Mouse (Mus musculus) kidney, postnatal 25 days (tissue): Measurements from ENCODE around the gene Hcn3.

Experiments
- DNase-seq, 2 experiments: peaks; one replicate each; pipeline ENCODE4 v3.0.0; 2021; ENCODE audit warnings: mixed read lengths in 2 of 2

Gene Hcn3

DNA sequence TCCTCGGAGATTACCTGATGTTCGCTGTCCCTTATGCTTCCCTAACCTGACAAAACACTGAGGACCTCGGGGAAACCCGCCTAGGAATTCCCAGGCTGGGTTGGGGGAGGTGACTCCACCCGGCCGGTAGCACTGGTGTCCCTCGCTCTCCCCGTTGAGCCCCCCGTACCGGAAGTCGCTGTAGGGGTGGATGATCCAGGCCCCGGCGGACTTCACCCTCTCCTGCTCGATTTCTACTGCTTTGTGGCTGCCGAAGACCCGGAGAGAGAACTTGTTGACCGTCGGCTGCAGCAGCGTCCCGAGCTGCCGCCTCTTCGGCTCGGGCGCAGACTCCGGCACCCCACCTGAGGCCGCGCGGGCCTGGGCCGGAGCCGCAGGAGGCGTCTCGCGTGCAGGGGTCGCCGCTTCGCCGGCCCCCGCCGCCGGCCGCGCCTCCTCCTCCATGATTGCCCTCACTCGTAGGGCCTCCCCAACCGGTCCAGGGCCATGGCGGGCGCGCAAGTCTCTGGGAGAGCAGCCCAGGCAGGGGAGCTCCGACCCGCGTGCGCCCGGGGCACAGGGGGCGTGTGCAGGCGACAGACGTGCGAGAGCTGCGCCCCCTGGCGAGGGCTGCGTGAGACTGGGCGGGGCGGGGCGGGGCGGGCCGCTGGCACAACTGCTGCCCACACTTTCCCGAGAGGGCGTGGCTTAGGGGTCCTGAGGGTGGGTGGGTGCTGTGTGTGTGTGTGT, at the start of gene Hcn3:
Gene Hcn3 (minus strand): TSS at position 581 of the 729 bp plus-strand sequence.
- peak; percentile 64 to 79 for DNase-seq

DNA sequence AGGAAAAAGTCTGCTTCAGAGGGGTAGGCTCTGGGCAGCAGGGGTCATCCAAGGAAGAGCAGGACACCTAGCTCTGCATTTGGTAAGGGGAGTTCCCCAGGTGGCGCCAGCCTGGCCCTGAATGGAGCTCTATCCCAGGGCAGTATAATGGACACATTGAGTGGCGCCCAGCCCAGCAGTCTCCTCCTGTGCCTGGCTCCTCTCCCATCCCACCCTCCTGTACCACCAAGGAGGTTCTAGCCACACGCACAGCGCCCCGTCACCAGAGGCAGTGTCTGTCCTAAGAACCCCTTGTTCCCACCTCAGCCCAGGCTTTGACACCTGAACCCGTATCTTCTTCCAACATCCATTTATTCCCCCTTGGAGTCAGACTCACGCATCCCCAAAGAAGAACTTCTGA, 49.7 kb upstream of the Hcn3 start:
- peak in 1 of 2 experiments; percentile 32 for DNase-seq

DNA sequence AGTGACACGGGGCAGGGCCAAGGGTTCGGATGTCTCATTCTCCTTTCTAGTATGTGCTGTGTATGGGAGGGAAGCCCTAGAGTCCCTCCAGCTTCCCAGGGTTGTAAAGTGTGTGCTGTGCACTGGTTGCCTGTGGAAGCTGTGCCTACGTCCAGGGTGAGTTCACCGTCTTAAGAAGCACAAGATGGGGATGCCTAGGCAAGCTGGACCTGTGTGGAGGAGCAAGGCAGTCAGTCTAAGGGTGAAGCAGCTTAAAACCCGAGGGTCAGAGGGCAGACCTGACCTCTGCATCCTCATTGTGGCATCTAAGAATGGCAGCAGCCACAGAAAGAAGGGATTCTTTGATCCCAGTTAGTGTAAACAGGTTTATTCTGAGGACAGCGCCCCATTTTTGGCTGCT, 48.7 kb upstream of the Hcn3 start:
- no peak for DNase-seq

DNA sequence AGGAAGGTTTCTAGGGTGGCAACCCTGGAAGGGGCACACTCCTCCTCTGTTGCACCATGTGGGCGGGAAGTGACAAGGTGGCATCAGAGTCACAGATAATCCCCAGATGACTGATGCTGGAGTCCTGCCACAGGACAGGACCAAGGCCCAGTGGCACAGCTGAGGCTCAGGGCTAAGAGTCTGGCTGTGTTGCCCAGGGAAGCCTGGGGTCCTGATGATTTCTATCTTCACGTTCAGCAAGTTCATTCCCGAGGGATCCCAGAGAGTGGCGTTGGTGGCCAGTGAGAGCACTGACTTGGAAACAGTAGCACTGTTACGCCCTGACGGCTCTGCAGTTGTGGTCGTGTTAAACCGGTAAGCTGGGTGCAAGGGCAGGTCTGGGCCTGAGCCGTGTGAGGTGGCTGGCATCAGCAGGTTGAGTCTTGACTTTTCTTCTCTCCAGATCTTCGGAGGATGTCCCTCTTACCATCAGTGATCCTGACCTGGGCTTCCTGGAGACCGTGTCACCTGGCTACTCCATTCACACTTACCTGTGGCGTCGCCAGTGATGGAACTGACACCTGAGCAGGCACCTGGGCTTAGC, 48.2 kb upstream of the Hcn3 start:
- peak in 1 of 2 experiments; percentile 33 for DNase-seq

DNA sequence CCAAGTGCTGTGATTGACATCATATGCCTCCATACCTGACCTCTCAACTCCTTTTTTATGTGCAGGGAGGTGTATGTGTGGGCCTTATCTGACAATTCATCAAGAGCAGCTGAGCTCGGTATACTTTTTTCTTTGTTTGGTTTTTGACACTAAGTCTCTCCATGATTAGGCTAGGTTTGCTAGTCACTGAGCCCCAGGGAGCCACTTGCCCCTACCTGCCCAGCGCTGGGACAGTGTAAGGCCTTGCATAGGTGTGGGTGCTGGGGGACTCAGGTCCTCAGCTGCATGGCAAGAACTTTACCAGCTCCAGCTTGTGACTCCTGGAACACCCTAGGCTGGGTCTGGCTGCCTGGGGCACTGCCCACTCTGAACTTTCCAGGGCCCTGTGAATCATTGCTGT, 46.7 kb upstream of the Hcn3 start:
- no peak for DNase-seq

DNA sequence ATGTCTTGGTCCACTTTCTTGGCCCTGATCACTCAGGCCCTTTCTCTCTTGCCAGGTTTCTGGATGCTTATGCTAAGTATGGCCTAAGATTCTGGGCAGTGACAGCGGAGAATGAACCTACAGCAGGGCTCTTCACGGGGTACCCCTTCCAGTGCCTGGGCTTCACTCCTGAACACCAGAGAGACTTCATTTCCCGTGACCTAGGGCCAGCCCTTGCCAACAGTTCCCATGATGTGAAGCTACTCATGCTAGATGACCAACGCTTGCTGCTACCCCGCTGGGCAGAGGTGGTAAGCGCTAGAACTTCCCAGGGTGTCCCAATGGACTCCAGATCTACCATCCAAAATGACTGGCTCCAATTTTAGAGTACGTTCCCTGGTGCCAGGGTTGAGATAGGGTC, 46.1 kb upstream of the Hcn3 start:
- DNase-seq = no peak

DNA sequence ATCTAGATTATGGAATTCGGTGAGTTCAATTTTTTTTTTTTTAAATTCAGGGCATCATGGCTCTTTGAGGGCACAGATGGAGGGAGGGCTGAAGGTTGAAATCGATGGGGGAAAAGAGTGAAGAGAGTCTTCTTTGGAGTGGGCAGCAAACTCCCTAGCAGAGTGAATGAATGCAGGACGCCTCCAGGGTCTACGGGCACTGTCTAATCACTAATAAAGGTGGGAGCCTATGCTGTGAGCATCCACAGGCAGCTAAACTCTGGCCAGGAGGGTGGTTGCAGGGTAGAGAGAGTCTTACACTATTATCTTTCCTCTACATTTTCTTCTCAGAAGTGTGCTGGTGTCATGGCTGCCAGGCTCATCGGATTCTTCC, 43.1 kb upstream of the Hcn3 start:
- no peak for DNase-seq

DNA sequence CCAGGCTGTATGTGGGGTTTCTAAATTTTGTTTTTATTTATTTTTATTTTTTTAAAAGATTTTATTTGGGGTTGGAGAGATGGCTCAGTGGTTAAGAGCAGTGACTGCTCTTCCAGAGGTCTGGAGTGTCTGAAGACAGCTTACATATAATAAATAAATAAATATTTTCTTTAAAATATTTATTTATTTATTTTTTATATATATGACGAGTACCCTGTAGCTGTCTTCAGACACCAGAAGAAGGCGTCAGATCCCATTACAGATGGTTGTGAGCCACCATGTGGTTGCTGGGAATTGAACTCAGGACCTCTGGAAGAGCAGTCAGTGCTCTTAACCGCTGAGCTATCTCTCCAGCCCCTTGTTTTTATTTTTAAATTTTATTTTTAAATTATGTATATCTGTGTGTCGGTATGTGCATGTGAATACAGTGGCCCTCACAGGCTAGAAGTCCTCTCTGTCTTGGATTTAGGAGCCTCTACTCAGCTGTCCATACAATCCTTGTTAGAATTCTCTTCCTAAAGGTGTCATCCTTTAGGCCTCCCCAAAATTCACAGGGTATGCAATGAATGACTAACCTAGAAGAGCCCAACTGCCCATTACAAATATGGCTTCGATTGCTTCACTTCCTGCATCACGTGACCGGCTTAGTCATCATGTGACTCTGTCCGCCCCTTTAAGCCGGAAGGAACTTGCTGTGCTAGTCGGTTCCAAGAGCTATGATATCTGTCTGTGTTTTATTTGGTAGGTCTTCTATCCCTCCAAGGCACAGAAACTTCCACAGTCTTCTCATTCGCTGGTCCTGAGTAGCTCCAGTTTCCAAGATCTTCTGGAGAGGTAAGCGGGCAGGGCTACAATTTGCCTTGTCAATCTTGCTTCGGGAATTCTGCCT, 42.5 kb upstream of the Hcn3 start, which contains the start of gene Gba:
Gene Gba (plus strand): TSS at position 676 of the 889 bp plus-strand sequence.
- peak; percentile 86 to 90 for DNase-seq

DNA sequence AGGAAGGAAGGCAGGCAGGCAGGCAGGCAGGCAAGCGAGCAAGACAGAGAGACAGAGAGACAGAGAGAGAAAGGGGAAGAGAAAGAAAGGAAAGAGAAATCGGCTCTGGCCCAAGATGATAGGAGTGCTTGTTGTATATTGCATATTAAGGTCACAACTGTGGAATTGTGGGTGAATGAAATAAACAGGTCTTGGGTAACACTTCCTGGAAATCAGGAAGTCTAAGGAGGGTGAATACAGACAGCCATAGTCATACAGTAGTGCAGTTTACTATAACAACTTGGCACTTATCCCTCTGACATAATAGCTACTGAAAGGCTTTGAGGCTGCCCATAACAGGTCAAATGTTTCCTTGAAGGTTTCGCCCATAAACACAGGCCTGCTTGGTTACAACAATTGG, 39.8 kb upstream of the Hcn3 start:
- no peak for DNase-seq

DNA sequence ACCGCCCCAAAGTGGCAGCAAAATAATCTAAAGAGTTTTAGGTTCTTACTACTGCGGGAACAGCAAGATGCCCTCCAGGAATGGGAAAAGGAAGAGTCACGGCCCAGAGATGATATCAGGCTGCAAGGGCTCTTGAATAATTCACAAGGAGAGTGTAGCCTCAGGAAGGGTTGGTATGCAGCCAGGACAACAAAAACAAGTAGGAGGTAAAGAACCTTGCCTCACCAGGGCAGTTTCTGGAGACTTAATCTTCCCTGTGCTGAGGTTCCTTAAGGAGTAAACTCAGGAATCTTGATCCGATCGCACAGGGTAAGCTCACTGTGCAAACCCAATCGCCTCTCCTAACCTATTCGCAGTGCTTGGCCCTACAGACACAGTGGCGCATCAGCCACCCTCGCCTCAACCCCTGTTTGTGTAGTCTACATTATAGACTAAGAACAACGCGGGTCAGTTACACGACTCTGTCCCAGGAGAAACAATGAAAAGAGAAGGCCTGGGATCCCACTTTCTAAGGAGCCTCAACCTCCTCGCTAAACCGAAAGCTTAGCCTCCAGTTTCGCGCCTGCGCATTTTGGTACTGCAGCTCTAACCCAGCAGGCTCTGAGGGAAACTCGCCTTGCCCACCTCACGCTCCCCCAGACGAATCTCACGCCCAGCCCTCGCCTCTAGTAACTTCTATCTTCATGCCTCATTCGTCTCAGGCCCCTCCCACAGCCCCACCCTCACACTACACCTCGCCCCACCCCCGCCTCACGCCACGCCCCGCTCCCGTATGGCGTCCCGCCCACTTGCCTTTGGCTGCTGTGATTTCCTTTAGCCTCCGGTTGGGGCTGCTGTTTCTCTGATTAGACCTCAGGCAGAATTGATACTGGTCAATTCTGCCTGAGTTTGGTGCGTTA, 36.2 kb upstream of the Hcn3 start:
- DNase-seq = peak; percentile 93 to 94

DNA sequence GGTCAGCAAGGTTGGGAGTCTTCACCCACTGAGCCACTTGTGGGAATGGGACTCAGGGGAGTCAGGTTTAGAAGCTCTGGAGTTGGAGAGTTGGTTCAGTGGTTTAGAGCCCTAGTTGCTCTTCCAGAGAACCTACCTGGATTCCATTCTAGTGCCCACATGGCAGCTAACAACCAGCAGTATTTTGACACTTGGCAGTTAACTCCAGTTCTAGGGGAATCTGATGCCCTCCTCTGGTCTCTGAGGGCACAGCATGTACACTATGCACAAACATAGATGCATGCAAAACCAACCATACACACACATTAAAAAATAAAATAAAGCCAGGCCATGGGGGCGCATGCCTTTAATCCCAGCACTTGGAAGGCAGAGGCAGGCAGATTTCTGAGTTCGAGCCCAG, 33.9 kb upstream of the Hcn3 start:
- DNase-seq = peak in 1 of 2 experiments; percentile 49

DNA sequence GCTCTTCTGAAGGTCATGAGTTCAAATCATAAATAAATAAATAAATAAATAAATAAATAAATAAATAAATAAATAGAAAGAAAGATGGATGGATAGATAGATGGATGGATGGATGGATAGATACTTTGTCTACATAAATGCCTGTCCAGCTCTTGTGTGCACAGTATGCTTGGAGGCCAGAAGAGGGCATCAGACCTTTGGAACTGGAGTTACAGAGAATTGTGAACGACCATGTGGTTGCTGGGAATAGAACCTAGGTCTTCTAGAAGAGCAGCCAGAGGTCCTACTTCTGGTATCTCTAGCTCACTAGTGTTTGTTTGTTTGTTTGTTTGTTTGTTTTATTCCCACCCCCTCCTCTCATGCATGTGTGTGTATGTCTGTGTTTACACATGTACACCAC, 33.4 kb upstream of the Hcn3 start:
- no peak for DNase-seq

DNA sequence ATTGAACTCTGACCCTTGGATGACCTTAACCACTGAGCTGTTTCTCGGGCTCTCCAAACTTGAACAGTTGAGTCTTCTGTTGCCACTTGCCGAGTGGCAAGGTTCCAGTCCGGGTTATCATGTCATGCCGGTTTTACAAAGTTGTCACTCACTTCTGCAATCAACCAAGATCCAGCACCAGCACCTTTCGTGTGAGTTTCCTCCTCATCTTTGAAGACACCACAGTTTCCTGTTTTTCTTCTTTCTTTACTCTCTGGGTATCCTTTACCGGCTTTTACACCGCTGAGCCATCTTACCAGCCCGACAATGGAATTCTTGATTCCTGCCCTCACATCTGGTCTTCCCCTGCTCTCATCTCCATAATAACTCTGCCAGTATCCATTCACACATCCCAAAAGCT, 30.4 kb upstream of the Hcn3 start:
- DNase-seq = no peak

DNA sequence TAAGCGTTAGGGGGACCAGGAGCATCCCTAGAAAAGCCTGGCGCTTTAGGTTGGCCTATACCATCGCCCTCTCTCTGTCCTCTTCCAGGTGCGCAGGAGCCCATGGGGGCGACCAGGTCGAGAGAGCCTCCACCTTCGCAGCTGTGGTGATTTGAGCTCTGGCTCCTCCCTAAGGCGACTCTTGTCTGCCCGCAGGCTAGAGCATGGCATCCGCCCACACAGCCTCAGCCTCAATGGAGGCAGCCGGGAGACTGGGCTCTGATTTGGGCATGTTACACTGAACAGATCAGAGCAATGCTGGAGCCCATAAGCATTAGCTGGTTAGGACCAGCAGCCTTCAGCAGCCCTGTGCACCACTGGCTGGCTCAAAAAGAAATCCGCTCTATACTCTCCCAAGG, 28.5 kb upstream of the Hcn3 start:
- DNase-seq = no peak

DNA sequence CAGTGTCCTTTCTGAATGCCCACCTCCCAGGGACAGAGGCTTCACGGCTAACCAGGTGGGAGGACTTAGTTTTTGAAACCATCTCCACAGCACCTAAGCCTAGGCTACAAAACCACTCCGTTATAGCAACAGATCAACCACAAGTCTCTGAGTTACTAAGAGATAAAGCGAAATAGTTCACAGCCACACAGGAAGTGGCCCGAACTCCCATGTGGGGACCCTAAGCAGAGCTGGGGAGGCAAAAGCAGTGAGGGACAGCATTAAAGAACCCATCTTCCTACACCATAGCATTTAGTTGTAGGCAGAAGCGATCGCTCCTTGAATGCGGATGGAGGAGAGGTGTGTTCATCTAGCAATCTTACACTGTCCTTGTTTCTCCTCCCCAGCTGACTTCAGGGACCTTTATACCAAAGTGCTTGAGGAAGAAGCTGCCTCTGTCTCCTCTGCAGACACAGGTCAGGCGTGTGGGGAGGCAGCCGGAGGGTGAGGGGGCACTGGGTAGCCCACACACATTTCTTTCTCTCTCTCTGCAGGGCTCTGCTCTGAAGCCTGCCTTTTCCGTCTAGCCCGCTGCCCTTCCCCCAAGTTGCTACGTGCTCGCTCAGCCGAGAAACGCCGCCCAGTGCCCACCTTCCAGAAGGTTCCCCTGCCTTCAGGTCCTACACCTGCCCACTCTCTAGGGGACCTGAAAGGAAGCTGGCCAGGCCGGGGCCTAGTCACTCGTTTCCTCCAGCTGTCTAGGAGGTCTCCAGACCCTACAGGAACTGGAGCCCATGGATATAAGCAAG, 27.9 kb upstream of the Hcn3 start:
- no peak for DNase-seq

DNA sequence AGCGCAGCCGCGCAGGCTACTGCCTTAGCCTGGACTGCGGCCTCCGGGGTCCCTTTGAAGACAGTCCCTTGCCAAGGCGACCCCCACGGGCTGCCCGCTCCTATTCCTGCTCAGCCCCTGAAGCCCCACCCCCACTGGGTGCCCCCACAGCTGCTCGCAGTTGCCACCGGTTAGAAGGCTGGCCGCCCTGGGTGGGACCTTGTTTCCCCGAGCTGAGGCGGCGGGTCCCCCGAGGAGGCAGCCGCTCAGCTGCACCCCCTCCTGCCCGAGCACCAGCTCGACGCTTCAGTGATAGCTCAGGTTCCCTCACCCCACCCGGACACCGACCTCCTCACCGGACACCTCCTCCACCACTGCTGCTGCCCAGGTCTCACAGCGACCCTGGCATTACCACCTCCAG, 27.2 kb upstream of the Hcn3 start:
- DNase-seq = no peak

DNA sequence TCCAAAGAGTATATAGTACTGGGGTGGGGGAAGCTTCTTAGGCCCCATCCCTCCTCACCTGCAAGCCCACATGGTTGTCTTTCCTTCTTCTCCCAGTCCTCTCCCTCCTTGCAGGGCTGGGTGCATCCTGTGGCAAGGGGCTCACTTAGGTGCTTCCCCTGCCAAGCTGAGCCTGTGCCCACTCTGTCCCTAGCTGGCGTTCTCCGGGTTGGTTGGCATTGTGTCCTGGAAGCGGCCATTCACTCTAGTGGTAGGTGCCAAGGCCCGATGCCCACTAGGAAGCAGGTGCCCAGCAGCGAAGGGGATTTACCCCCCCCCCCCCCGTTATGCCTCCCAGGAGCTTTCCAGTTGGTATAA, 23.9 kb upstream of the Hcn3 start:
- no peak for DNase-seq

DNA sequence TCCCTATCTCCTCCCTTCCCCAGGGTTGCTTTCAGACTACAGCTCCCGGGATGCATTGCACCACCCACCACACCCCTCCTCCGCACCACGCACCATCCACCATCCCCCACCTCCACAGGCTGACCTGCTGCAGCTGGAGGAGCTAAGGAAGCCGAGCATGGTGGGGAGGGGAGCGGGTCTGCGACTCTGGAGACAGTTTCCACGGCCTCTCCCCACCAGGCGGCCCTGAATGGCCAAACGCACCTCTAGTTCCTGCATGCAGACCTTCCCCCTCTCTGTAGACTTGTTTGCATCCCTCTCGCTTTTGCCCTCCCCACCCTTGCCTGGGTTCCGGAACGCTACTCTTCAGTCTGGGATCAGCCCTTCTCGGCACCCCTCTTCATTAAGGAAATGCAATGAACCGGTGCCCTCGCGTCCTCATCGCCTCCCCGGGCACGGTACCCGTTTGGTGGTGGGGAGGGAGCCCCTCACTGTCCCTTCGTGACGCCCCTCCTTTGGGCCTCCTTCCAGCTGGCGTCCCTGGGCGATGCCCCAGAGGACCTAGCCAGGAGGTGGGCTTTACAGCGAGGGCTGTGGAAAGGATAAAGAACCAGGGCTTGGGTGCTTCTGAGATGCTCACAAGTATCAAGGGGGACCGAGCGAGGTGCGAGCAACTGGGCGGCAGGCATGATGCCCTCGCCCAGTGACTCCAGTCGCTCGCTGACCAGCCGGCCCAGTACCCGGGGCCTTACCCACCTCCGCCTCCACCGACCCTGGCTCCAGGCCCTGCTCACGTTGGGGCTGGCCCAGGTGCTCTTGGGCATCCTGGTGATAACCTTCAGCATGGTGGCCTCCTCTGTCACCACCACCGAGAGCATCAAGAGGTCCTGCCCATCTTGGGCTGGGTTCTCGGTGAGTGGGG, 23.3 kb upstream of the Hcn3 start, which contains the start of gene Fam189b:
Gene Fam189b (plus strand): TSS at position 86 of the 901 bp plus-strand sequence.
- DNase-seq = peak; percentile 82 to 90

DNA sequence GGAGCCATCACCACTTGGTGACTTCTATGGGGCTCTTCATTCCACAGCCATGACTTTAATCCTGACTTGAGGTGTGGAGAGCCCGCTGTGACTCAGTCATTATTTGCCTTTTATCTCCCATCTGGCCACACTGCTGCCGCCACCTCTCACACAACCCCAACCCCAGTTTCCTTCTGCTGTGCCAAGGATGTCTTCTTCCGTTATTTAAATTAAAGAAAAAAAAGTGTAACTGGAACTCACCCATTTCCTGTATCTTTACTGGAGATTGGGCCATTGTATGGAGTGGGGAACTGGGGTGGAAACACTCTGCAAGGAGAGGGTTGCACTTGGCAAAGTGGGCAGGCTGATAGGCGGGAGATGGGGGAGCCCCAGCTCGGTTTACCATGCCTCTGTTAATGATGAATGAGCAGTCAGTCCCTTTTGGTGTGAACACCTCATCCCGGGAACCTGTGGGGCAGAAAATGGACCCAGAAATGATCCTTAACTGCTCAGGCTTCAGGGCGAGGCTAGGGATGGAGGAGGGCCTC, 22.6 kb upstream of the Hcn3 start:
- no peak for DNase-seq

DNA sequence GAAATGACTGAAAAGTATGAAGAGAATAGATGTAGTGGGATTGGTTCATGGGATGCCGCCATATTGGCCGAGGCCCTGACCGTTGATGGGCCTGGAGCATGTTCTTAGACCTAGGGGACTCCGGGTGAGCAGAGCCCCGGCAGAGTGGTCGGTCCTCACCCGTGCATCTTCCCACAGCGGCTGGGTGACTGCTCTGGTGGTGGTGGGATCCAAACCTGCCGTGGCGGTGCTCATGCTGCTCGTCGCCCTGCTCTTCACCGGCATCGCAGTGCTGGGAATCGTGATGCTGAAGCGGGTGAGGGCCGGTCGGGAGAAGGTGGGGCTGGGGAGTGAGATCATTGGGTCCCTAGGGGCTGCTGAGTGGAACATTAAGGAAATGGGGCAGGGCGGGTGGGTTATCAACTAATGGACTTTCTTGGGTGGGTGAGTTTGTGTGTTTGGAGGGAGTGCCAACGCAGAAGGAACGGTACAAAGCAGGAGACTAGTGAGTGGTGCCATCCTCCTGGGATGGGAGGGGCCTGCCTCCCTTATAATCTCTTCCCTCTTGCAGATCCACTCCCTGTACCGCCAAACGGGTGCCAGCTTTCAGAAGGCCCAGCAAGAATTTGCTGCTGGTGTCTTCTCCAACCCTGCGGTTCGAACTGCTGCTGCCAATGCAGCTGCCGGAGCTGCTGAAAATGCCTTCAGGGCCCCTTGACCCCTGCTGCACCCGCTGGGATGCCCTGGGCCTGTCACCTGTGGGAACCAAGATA, 21.9 kb upstream of the Hcn3 start:
- DNase-seq = no peak
